Mouse (Mus musculus) left cerebral cortex, adult 6 months (tissue): ENCODE measurements around the gene B9d1. TPM values are rescaled to one million over a fixed set of nuclear protein-coding genes. Genes with fewer than 3 reads are reported as not detected.

Source experiments
- long read RNA-seq, 2 experiments: library from polyadenylated mRNA; unstranded; transcript quantifications; one replicate each; pipeline ENCODE4 v2.0.0; 2019 to 2020
- polyA plus RNA-seq: library from polyadenylated mRNA; unstranded; fragments of <200 nt; fragmentation: Nextera tagmentation; gene quantifications from 2 replicates; pipeline ENCODE4 v1.2.3, GENCODE M21; 2021

The B9d1 gene
- polyA plus RNA-seq = 43.0 and 59.5 TPM in 2 replicates
- long read RNA-seq, experiment 1, transcript B9d1-201 (7 exons, 817 nt) = major isoform, 6 of 34 reads
- long read RNA-seq, experiment 1, partial matches to known transcripts = 0 of 34 reads
- long read RNA-seq, experiment 1, other reads (novel, unspliced or antisense) = 23 of 34 reads
- long read RNA-seq, experiment 2, transcript B9d1-204 (6 exons, 661 nt) = minor isoform, 8 of 38 reads
- long read RNA-seq, experiment 2, transcript B9d1-201 (7 exons, 817 nt) = major isoform, 24 of 38 reads
- long read RNA-seq, experiment 2, partial matches to known transcripts = 0 of 38 reads
- long read RNA-seq, experiment 2, other reads (novel, unspliced or antisense) = 5 of 38 reads

DNA sequence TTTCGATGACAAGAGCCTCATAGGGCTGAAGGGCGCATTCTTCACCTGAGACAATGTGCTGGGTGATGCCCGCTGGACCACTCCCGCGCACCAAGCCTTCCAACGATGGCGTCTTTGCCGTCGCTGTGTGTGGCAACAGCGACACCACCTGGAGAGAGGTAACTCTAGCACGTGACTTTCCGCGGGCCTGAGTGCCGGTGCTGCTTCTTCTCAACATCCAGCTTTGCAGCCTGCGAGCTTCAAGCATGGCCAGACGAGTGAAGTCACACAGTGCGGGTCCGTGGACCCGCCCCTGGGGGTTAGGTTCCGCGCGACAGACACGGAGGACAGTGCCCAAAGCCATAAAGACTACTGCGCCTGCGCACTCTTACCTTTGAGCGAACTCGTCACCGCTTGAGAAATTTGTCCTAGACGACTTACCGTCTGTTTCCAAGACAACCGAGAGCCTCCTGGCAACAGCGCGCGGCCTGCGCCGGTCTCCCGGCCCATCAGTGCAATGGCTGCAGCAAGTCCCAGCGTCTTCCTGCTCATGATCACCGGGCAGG lies at the start of gene B9d1:
Gene B9d1, plus strand, starts transcription at position 432 of the 545 bp plus-strand sequence.

DNA sequence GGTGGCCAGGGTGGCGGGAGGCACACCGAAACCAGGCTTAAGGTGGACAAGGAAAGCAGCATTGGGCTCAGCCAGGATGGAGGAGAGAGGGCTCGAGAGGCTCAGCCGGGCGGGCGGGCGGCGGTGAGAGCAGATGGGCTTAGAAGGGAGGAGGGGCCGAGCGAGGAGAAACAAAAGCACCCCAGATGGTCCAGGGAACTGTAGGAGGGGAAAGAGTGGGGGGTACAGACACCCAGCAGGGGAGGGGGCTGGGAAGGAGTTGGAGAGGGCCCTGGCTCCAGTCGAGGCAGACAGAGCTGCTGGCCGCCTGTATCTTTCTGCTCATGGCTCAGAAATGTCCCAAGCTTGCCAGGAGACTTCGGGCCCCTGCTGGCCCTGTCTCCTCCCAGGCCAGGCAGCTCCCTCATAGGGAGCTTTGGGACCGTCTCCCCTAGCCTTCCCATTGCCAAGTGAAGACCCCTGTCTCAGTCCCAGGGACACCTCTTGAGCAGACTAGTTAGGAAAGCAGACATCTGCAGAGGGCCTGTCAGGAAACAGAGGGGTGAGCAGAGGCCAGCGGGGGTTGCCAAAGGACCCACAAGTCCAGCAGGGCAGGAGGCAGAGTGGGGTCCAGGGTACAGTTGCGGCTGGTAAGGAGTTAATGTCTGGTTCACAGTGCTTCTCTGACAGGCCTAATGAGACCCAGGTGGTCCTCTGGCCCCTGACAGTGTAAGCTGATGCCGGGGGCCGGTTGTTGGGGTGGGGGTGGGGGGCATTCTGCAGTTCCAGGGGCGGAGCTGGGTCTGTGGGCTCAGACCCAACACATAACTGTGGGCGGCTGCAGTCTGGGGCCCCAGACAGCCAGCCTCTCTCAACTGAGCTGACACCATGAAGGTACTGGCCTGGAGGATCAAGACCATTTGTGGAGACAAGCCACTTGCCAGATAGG lies 20.1 kb upstream of the B9d1 start, which contains the start of gene Mfap4:
Gene Mfap4, plus strand, starts transcription at position 819 of the 928 bp plus-strand sequence.

DNA sequence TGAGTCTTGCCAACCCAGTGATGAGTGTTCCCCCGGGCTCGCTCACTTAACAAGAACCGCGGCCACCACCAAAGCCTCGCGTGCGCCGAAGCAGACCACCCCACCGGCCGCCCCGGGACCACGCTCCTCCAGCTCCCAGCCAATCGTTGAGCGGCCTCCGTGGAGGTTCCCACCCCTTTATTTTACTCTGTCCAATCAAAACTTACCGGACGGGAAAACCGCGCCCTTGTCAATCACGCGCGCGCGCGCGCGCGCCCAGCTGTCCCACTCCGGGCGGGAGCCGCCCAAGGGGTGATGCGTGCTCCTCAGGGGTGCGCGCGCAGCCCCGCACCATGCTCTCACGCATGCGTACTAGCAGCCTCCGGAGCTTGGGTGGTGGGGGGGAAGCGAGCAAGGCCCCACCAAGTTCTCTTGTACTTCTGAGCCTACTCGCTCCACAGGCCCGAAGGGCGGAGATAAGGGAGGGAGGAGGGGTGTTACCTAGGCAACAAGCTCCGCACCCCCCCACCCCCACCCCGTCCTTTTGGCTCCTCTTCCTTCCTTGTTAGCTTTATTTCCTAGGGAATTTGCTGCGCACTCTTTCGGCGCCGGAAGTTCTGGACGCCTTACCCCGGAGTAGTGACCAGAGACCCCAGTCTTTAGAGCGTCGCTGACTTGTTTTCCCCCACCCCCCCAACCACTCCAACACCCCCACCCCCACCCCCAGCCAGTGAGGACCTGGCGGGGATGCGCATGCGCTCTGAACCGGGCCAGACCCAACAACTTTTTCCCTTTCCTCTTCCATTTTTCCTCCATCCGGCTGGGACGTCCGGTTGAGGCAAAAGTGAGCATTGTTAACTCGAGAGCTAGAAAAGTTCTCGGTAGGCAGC lies 10.6 kb upstream of the B9d1 start, which contains the start of gene Mapk7:
Gene Mapk7, minus strand, starts transcription at position 278 of the 869 bp plus-strand sequence.

Other genes with a start within 250 kb of the B9d1 start
- gene Aldh3a2, start 237.7 kb upstream of the B9d1 start, polyA plus RNA-seq = 23.9 and 30.1 TPM in 2 replicates
- gene Slc47a2, start 162.3 kb upstream of the B9d1 start, polyA plus RNA-seq = not detected in 2 replicates
- gene Slc47a1, start 126.8 kb upstream of the B9d1 start, polyA plus RNA-seq = 1.9 and 2.3 TPM in 2 replicates
- 21.3 and 38.9 TPM in 2 replicates for gene Rnf112, start 51.0 kb upstream of the B9d1 start, polyA plus RNA-seq
- 1.4 and 2.3 TPM in 2 replicates for gene Mfap4, start 19.7 kb upstream of the B9d1 start, polyA plus RNA-seq
- gene Mapk7, start 10.7 kb upstream of the B9d1 start, polyA plus RNA-seq = 11.9 and 12.0 TPM in 2 replicates
- gene Epn2, start 74.5 kb downstream of the B9d1 start, polyA plus RNA-seq = 83.8 and 121 TPM in 2 replicates
- gene Grap, start 148.1 kb downstream of the B9d1 start, polyA plus RNA-seq = 8.6 and 9.3 TPM in 2 replicates
- gene Fam83g, start 178.9 kb downstream of the B9d1 start, polyA plus RNA-seq = 0.04 TPM in 2 replicates
- gene Slc5a10, start 215.7 kb downstream of the B9d1 start, polyA plus RNA-seq = 0.17 TPM in 1 of 2 replicates, not detected in the other